Mouse (Mus musculus): ENCODE data around the gene Usp3.

DNA sequence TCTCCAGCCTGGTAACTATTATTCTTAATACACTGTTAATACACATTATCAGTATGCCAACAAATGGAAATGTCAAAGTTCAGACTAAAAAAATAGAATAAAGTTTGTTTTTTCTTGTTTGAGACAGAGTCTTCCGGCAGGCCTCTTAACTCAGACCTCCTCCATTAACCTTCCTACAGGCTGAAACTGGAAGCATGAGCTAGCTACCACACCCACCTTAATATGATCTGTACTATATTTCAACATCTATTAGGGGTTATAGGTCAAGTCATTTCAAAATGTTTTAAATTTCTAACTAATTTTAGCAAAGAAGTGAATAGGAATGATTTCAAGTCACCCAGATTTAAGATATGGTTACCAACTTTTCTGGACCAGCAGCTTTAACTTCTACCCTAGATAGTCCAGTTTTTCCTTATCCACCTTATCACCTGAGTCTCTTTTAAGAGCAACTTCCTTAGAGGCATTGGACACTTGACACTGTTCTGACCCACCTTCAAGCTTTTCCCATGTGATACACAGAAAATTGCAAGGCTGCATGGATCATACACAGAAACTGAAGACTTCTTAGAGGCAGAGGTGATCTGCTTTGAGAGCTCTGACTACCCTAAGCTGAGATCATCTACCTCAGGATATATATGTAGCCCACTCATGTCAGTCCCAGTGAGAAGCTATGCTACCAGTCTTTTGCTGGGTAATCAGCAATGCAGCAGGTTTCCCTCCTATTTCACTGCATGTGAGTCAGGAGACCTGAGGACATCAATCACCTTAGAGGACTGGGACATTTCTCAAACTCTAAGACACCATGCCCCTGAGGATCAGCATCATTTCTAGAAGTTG, 17.7 kb downstream of the Usp3 start:
- TF ChIP-seq POLR2A (IDR thresholded peaks at IDR 0.05; ENCODE audit: insufficient read length, low read depth) (no peak), TCF12 (IDR thresholded peaks at IDR 0.05; ENCODE audit: insufficient read depth, poor library complexity, severe bottlenecking) (no peak), MAX (IDR thresholded peaks at IDR 0.05; ENCODE audit: low read depth) (no peak), E2F4 (IDR thresholded peaks at IDR 0.05; ENCODE audit: insufficient read depth) (no peak), POLR2AphosphoS2 (IDR thresholded peaks at IDR 0.05; ENCODE audit: insufficient read length, low read depth) (no peak)

Measured in myocyte (in vitro differentiated cells).